Comparison of ENCODE assay signal across 8 mouse cellular contexts in genomic region chr13:22036149-22036956, GRCm38 (mm10). TPM values are rescaled to one million over a fixed set of nuclear protein-coding genes. Genes with fewer than 3 reads are reported as not detected.
A peak's percentile ranks its signal among the peaks of the same experiment; 100 is the strongest.
DNase-seq lines count a peak whose midpoint lies in the region; ATAC-seq and TF ChIP-seq lines count a peak whose summit lies in the region.

No protein-coding gene starts in this region.

- H3K4me2 ChIP-seq in embryonic facial prominence, embryonic 13.5 days: peak overlapping the region; percentile 60
- peak overlapping the region; percentile 69 for H3K4me2 ChIP-seq in limb, embryonic 12.5 days
- peak overlapping the region; percentile 70 for H3K4me2 ChIP-seq in neural tube, embryonic 15.5 days

- ATAC-seq in embryonic facial prominence, embryonic 13.5 days (ENCODE audit: insufficient number of reproducible peaks, insufficient read depth, low FRiP score, low TSS enrichment, low read depth): no peak
- no peak for ATAC-seq in limb, embryonic 12.5 days (ENCODE audit: insufficient number of reproducible peaks, insufficient read depth, low FRiP score, low TSS enrichment, low read depth)
- ATAC-seq in neural tube, embryonic 15.5 days (ENCODE audit: low FRiP score): peak; percentile 29
- no peak for ATAC-seq in cerebellum, adult (ENCODE audit: insufficient number of reproducible peaks, low FRiP score, low TSS enrichment)

- TF ChIP-seq EP300 in heart, adult 2 months (IDR thresholded peaks at IDR 0.05; ENCODE audit: insufficient read depth, low read depth, low read length): no peak

- no peak for TF ChIP-seq CTCF in heart, adult 2 months (IDR thresholded peaks at IDR 0.05)

- peak overlapping the region; percentile 39; the same call in 1 of the 2 replicates for H3K4me3 ChIP-seq in heart, adult 2 months
- H3K4me3 ChIP-seq in embryonic facial prominence, embryonic 13.5 days: peak overlapping the region; percentile 46
- peak overlapping the region; percentile 41 for H3K4me3 ChIP-seq in limb, embryonic 12.5 days (replicated peaks)
- H3K4me3 ChIP-seq in neural tube, embryonic 15.5 days (replicated peaks): peak overlapping the region; percentile 40

- H3K79me2 ChIP-seq in heart, adult 2 months (replicated peaks; ENCODE audit: control insufficient read depth, insufficient read depth, low read length): no peaks in the 10 kb centered on the region

- no peaks in the 10 kb centered on the region for H3K9me3 ChIP-seq in embryonic facial prominence, embryonic 13.5 days
- no peaks in the 10 kb centered on the region for H3K9me3 ChIP-seq in limb, embryonic 12.5 days
- no peaks in the 10 kb centered on the region for H3K9me3 ChIP-seq in neural tube, embryonic 15.5 days (replicated peaks)

- no peak for DNase-seq in heart, adult 2 months
- DNase-seq in heart, postnatal 36 days: no peak
- peak; percentile 78 for DNase-seq in A20 (ENCODE audit: low read depth, low spot score)
- DNase-seq in layer of hippocampus, adult 8-10 months (ENCODE audit: low spot score in 2 of 2): no peak

- no peaks in the 10 kb centered on the region; the same call in 1 of the 2 replicates for H3K4me1 ChIP-seq in heart, adult 2 months (ENCODE audit: control insufficient read depth, insufficient read depth, low read length)
- peaks cover 30% of the 10 kb centered on the region for H3K4me1 ChIP-seq in embryonic facial prominence, embryonic 13.5 days
- H3K4me1 ChIP-seq in limb, embryonic 12.5 days (replicated peaks): peaks cover 31% of the 10 kb centered on the region
- H3K4me1 ChIP-seq in neural tube, embryonic 15.5 days: peaks cover 22% of the 10 kb centered on the region

- H3K27me3 ChIP-seq in heart, adult 2 months (ENCODE audit: control insufficient read depth, insufficient read depth, low read length): no peaks in the 10 kb centered on the region
- H3K27me3 ChIP-seq in embryonic facial prominence, embryonic 13.5 days: no peaks in the 10 kb centered on the region
- H3K27me3 ChIP-seq in limb, embryonic 12.5 days: no peaks in the 10 kb centered on the region
- H3K27me3 ChIP-seq in neural tube, embryonic 15.5 days (replicated peaks): no peaks in the 10 kb centered on the region

- no peak overlapping the region for H3K9ac ChIP-seq in heart, adult 2 months (ENCODE audit: low read depth, low read length)
- H3K9ac ChIP-seq in embryonic facial prominence, embryonic 13.5 days: peak overlapping the region; percentile 64
- H3K9ac ChIP-seq in limb, embryonic 12.5 days (replicated peaks): peak overlapping the region; percentile 65
- peak overlapping the region; percentile 44 for H3K9ac ChIP-seq in neural tube, embryonic 15.5 days (replicated peaks)

- intact Hi-C loops in heart, adult 2 months (cut with DNase I): loop anchor here (5.0 to 10.0 kb wide), 2 partner anchors 212 to 1661 kb away; partner anchors contain the start of genes Hist1h1t and Hist1h4c
- intact Hi-C loops in heart, postnatal 36 days (cut with DNase I): no loop called here

- H3K27ac ChIP-seq in heart, adult 2 months: no peak overlapping the region
- peak overlapping the region; percentile 84 for H3K27ac ChIP-seq in embryonic facial prominence, embryonic 13.5 days
- peak overlapping the region; percentile 93 for H3K27ac ChIP-seq in limb, embryonic 12.5 days
- peak overlapping the region; percentile 63; the same call in 1 of the 2 replicates for H3K27ac ChIP-seq in neural tube, embryonic 15.5 days (replicated peaks)

- TF ChIP-seq POLR2A in heart, adult 2 months (IDR thresholded peaks at IDR 0.05; ENCODE audit: insufficient read depth, low read depth, low read length): no peak; the same call in 1 of the 2 replicates

- WGBS in heart, adult 2 months: 11% methylated on average over 20 of the region's 23 CpGs
- WGBS in embryonic facial prominence, embryonic 13.5 days: 2% methylated on average over 22 of the region's 23 CpGs
- 3% methylated on average over 22 of the region's 23 CpGs for WGBS in limb, embryonic 12.5 days
- 1% methylated on average over 22 of the region's 23 CpGs for WGBS in neural tube, embryonic 15.5 days

- no peaks in the 10 kb centered on the region for H3K36me3 ChIP-seq in heart, adult 2 months (ENCODE audit: control insufficient read depth, insufficient read depth, low read length)
- no peaks in the 10 kb centered on the region for H3K36me3 ChIP-seq in embryonic facial prominence, embryonic 13.5 days
- no peaks in the 10 kb centered on the region for H3K36me3 ChIP-seq in limb, embryonic 12.5 days
- no peaks in the 10 kb centered on the region for H3K36me3 ChIP-seq in neural tube, embryonic 15.5 days

RNA-seq across cellular contexts. Expression of gene Hist1h2bk, which starts 0.7 kb away (rescaled TPM):
- total RNA-seq in heart, adult 2 months (2021): 10 to 100 TPM in 1 of 2 experiments, 1 to 10 TPM in 1; 7.3 to 10.0 TPM
- not detected in 2 replicates for polyA plus RNA-seq in heart, adult 2 months (2012; rRNA removed)
- 10 to 100 TPM; 23.3 to 28.1 TPM for total RNA-seq in heart, postnatal 36 days (2021)
- polyA plus RNA-seq in embryonic facial prominence, embryonic 13.5 days (2015; fragmentation: Nextera tagmentation; extraction: Ambion mirVana): 9.5 and 15.3 TPM in 2 replicates
- 21.0 and 25.9 TPM in 2 replicates for polyA plus RNA-seq in limb, embryonic 12.5 days (2016; fragmentation: Nextera tagmentation; extraction: Ambion mirVana)
- polyA plus RNA-seq in neural tube, embryonic 15.5 days (2015; fragmentation: Nextera tagmentation; extraction: Ambion mirVana): 0.97 and 2.2 TPM in 2 replicates
- 10 to 100 TPM; 10.4 to 18.1 (median 16.5) TPM for total RNA-seq in layer of hippocampus, adult 8-10 months (2022)

RNA-seq across cellular contexts. Expression of gene Hist1h2ah, which starts 1.0 kb away (rescaled TPM):
- total RNA-seq in heart, adult 2 months (2021): 1 to 10 TPM; 8.1 to 10.0 TPM
- 1.1 TPM in 1 of 2 replicates, not detected in the other for polyA plus RNA-seq in heart, adult 2 months (2012; rRNA removed)
- total RNA-seq in heart, postnatal 36 days (2021): 10 to 100 TPM in 1 of 2 experiments, 1 to 10 TPM in 1; 2.3 to 12.5 TPM
- 5.2 and 5.4 TPM in 2 replicates for polyA plus RNA-seq in embryonic facial prominence, embryonic 13.5 days (2015; fragmentation: Nextera tagmentation; extraction: Ambion mirVana)
- polyA plus RNA-seq in limb, embryonic 12.5 days (2016; fragmentation: Nextera tagmentation; extraction: Ambion mirVana): 24.8 and 50.4 TPM in 2 replicates
- 4.5 TPM in 1 of 2 replicates, not detected in the other for polyA plus RNA-seq in neural tube, embryonic 15.5 days (2015; fragmentation: Nextera tagmentation; extraction: Ambion mirVana)
- 10 to 100 TPM in 3 of 4 experiments, 1 to 10 TPM in 1; 6.5 to 26.2 (median 15.2) TPM for total RNA-seq in layer of hippocampus, adult 8-10 months (2022)

RNA-seq across cellular contexts. Expression of gene Hist1h4i, which starts 4.8 kb away (rescaled TPM):
- total RNA-seq in heart, adult 2 months (2021): 10 to 100 TPM; 11.9 to 18.1 TPM
- 5.8 and 8.3 TPM in 2 replicates for polyA plus RNA-seq in heart, adult 2 months (2012; rRNA removed)
- total RNA-seq in heart, postnatal 36 days (2021): 10 to 100 TPM; 15.8 to 18.6 TPM
- 26.0 and 31.3 TPM in 2 replicates for polyA plus RNA-seq in embryonic facial prominence, embryonic 13.5 days (2015; fragmentation: Nextera tagmentation; extraction: Ambion mirVana)
- polyA plus RNA-seq in limb, embryonic 12.5 days (2016; fragmentation: Nextera tagmentation; extraction: Ambion mirVana): 30.3 and 34.1 TPM in 2 replicates
- 4.8 and 8.5 TPM in 2 replicates for polyA plus RNA-seq in neural tube, embryonic 15.5 days (2015; fragmentation: Nextera tagmentation; extraction: Ambion mirVana)
- total RNA-seq in layer of hippocampus, adult 8-10 months (2022): 10 to 100 TPM; 55.1 to 70.7 (median 60.0) TPM

RNA-seq across cellular contexts. Expression of gene Hist1h2ag, which starts 6.4 kb away (rescaled TPM):
- 1 to 10 TPM; 1.7 to 4.3 TPM for total RNA-seq in heart, adult 2 months (2021)
- not detected in 2 replicates for polyA plus RNA-seq in heart, adult 2 months (2012; rRNA removed)
- 10 to 100 TPM; 10.3 to 10.5 TPM for total RNA-seq in heart, postnatal 36 days (2021)
- 78.1 and 82.3 TPM in 2 replicates for polyA plus RNA-seq in embryonic facial prominence, embryonic 13.5 days (2015; fragmentation: Nextera tagmentation; extraction: Ambion mirVana)
- polyA plus RNA-seq in limb, embryonic 12.5 days (2016; fragmentation: Nextera tagmentation; extraction: Ambion mirVana): 119 and 120 TPM in 2 replicates
- 3.0 and 13.9 TPM in 2 replicates for polyA plus RNA-seq in neural tube, embryonic 15.5 days (2015; fragmentation: Nextera tagmentation; extraction: Ambion mirVana)
- total RNA-seq in layer of hippocampus, adult 8-10 months (2022): 10 to 100 TPM in 2 of 4 experiments, 1 to 10 TPM in 2; 8.2 to 12.2 (median 10.1) TPM

RNA-seq across cellular contexts. Expression of gene Hist1h2bj, which starts 6.7 kb away (rescaled TPM):
- total RNA-seq in heart, adult 2 months (2021): 1 to 10 TPM; 2.8 to 3.6 TPM
- 0.59 TPM in 1 of 2 replicates, not detected in the other for polyA plus RNA-seq in heart, adult 2 months (2012; rRNA removed)
- total RNA-seq in heart, postnatal 36 days (2021): 1 to 10 TPM; 7.2 to 9.7 TPM
- 12.2 and 14.3 TPM in 2 replicates for polyA plus RNA-seq in embryonic facial prominence, embryonic 13.5 days (2015; fragmentation: Nextera tagmentation; extraction: Ambion mirVana)
- polyA plus RNA-seq in limb, embryonic 12.5 days (2016; fragmentation: Nextera tagmentation; extraction: Ambion mirVana): 26.1 and 28.8 TPM in 2 replicates
- 2.0 and 7.2 TPM in 2 replicates for polyA plus RNA-seq in neural tube, embryonic 15.5 days (2015; fragmentation: Nextera tagmentation; extraction: Ambion mirVana)
- 10 to 100 TPM; 10.8 to 15.9 (median 12.1) TPM for total RNA-seq in layer of hippocampus, adult 8-10 months (2022)
